Mouse (Mus musculus): Measurements from ENCODE around the gene Fam222a. TPM values are rescaled to one million over a fixed set of nuclear protein-coding genes. Genes with fewer than 3 reads are reported as not detected.

The Fam222a gene
- polyA plus RNA-seq, 1 experiment from 2014 or later: 5.3 TPM

DNA sequence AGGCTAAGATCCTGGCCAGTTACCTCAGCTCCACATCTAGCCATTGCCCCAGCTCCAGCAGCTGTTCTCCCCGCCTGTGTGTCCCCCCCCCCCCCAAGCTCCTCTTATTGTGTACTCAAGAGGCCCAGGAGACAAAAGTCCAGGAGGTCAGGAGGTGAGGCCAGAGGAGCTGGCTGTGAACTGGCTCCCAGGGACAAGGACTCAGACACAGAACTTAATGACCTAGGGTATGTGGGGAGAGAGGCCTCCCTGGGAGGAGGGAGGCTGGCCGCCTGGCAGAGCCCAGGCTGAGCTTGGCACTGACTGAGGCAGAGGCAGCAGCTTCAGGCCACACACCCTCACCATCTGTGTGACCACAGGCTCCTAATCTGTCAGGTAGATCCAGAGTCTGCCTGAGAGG, 5.2 kb downstream of the Fam222a start:
- Histone ChIP-seq H3K4me2 (ENCODE audit: low read length) (0 out of 2 replicates have a peak overlapping the region, but pooled peaks have one; percentile 4), H3K27me3 (ENCODE audit: control insufficient read depth, insufficient read depth, low read depth, low read length) (no peaks in the 10 kb centered on the region), H3K9ac (ENCODE audit: low read depth, low read length) (peak overlapping the region; percentile 18; the same call in 1 of the 2 replicates), H3K9me3 (replicated peaks; ENCODE audit: control insufficient read depth, low read length, poor library complexity, severe bottlenecking) (no peaks in the 10 kb centered on the region), H3K4me3 (ENCODE audit: low read depth, low read length) (no peak overlapping the region), H3K27ac (ENCODE audit: low read length) (no peak overlapping the region), H3K36me3 (ENCODE audit: control insufficient read depth, insufficient read depth, low read length) (no peaks in the 10 kb centered on the region), H3K4me1 (ENCODE audit: control insufficient read depth, insufficient read depth, low read length) (peaks cover 73% of the 10 kb centered on the region)
- no peak for ATAC-seq
- WGBS: 24% methylated on average over 2 of the region's 2 CpGs

DNA sequence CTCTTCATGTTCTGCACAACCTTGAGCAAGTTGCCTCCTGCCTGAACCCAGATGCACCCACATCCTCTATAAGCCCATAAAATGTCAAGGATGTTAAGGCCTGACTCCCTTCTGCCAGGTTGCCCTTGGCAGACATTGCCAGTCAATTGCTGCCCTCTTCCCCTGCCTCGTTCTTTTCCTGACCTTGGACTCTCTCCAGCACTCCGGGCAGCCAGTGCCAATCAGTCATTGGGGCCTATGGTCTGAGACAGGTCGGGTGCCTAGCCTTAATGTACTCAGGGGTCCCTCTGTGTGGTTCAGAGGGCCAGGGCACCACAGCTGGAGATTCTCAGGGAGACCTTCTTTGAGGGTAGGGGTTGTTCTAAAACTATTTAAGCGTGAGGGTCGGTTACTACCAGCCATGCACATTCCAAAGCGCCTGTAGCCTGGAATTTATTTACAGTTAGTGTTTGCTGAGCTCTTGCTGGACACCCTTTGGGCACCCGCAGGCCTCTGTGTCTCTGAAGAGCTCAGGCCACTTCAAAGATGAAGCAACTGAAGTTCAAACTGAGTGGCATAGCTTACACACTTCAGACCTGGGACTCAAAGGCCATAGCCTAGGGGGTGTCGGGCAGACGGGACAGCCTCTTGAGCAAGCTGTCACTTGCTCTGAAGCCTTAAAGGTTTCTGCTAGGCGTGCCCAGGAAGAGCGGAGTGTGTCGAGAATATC, 6.3 kb downstream of the Fam222a start:
- no peaks in the 10 kb centered on the region for H3K36me3 ChIP-seq (ENCODE audit: control insufficient read depth, insufficient read depth, low read length)
- no peaks in the 10 kb centered on the region for H3K9me3 ChIP-seq (replicated peaks; ENCODE audit: control insufficient read depth, low read length, poor library complexity, severe bottlenecking)
- no peak overlapping the region for H3K27ac ChIP-seq (ENCODE audit: low read length)
- H3K4me3 ChIP-seq (ENCODE audit: low read depth, low read length): no peak overlapping the region
- no peaks in the 10 kb centered on the region for H3K27me3 ChIP-seq (ENCODE audit: control insufficient read depth, insufficient read depth, low read depth, low read length)
- 66% methylated on average over 12 of the region's 12 CpGs for WGBS
- no peak for ATAC-seq
- no peak overlapping the region for H3K9ac ChIP-seq (ENCODE audit: low read depth, low read length)
- peaks cover 75% of the 10 kb centered on the region for H3K4me1 ChIP-seq (ENCODE audit: control insufficient read depth, insufficient read depth, low read length)
- H3K4me2 ChIP-seq (ENCODE audit: low read length): peak overlapping the region; percentile 44; the same call in 1 of the 2 replicates

DNA sequence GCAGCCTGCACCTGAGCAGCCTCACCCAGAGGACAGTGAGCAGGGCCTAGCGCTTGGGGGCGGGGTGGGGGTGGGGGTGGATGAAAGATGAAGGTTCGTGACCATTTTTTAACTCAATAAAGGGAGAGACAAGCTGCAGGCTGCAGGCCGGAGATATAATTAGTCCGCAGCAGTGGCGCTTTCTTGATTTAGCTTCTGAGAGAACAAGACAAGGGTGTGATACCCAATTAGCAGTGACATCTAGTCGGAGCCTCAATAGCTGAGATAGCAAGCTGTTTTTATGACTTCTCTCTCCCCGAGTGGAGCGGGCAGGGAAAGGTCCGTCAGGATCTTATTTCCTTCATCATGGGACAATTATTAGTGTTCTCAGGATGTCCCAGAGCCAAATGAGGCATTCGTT, 7.2 kb downstream of the Fam222a start:
- no peaks in the 10 kb centered on the region for H3K36me3 ChIP-seq (ENCODE audit: control insufficient read depth, insufficient read depth, low read length)
- ATAC-seq: no peak
- peaks cover 67% of the 10 kb centered on the region for H3K4me1 ChIP-seq (ENCODE audit: control insufficient read depth, insufficient read depth, low read length)
- no peaks in the 10 kb centered on the region for H3K27me3 ChIP-seq (ENCODE audit: control insufficient read depth, insufficient read depth, low read depth, low read length)
- WGBS: 31% methylated on average over 11 of the region's 11 CpGs
- peak overlapping the region; percentile 31; the same call in 1 of the 2 replicates for H3K9ac ChIP-seq (ENCODE audit: low read depth, low read length)
- H3K9me3 ChIP-seq (replicated peaks; ENCODE audit: control insufficient read depth, low read length, poor library complexity, severe bottlenecking): no peaks in the 10 kb centered on the region
- peak overlapping the region; percentile 40; the same call in 1 of the 2 replicates for H3K27ac ChIP-seq (ENCODE audit: low read length)
- H3K4me3 ChIP-seq (ENCODE audit: low read depth, low read length): no peak overlapping the region
- H3K4me2 ChIP-seq (ENCODE audit: low read length): peak overlapping the region; percentile 44

GRCm38 (mm10) chr5:114575530-114575929, 7.7 kb downstream of the Fam222a start:
- Histone ChIP-seq H3K36me3 (ENCODE audit: control insufficient read depth, insufficient read depth, low read length) (no peaks in the 10 kb centered on the region), H3K27ac (ENCODE audit: low read length) (no peak overlapping the region), H3K4me2 (ENCODE audit: low read length) (peak overlapping the region; percentile 44; the same call in 1 of the 2 replicates), H3K4me1 (ENCODE audit: control insufficient read depth, insufficient read depth, low read length) (peaks cover 64% of the 10 kb centered on the region), H3K9ac (ENCODE audit: low read depth, low read length) (peak overlapping the region; percentile 31; the same call in 1 of the 2 replicates), H3K27me3 (ENCODE audit: control insufficient read depth, insufficient read depth, low read depth, low read length) (no peaks in the 10 kb centered on the region), H3K4me3 (ENCODE audit: low read depth, low read length) (no peak overlapping the region), H3K9me3 (replicated peaks; ENCODE audit: control insufficient read depth, low read length, poor library complexity, severe bottlenecking) (no peaks in the 10 kb centered on the region)
- ATAC-seq: no peak
- 57% methylated on average over 7 of the region's 7 CpGs for WGBS

- ATAC-seq: no peak
- H3K9me3 ChIP-seq (replicated peaks; ENCODE audit: control insufficient read depth, low read length, poor library complexity, severe bottlenecking): no peaks in the 10 kb centered on the region
- H3K36me3 ChIP-seq (ENCODE audit: control insufficient read depth, insufficient read depth, low read length): no peaks in the 10 kb centered on the region
- H3K4me3 ChIP-seq (ENCODE audit: low read depth, low read length): no peak overlapping the region
- WGBS: 83% methylated on average over 16 of the region's 16 CpGs
- peaks cover 62% of the 10 kb centered on the region for H3K4me1 ChIP-seq (ENCODE audit: control insufficient read depth, insufficient read depth, low read length)
- peak overlapping the region; percentile 44; the same call in 1 of the 2 replicates for H3K4me2 ChIP-seq (ENCODE audit: low read length)
- H3K27me3 ChIP-seq (ENCODE audit: control insufficient read depth, insufficient read depth, low read depth, low read length): no peaks in the 10 kb centered on the region
- no peak overlapping the region for H3K27ac ChIP-seq (ENCODE audit: low read length)
- no peak overlapping the region for H3K9ac ChIP-seq (ENCODE audit: low read depth, low read length)
Observed at GRCm38 (mm10) chr5:114575986-114576605, 8.3 kb downstream of the Fam222a start.

DNA sequence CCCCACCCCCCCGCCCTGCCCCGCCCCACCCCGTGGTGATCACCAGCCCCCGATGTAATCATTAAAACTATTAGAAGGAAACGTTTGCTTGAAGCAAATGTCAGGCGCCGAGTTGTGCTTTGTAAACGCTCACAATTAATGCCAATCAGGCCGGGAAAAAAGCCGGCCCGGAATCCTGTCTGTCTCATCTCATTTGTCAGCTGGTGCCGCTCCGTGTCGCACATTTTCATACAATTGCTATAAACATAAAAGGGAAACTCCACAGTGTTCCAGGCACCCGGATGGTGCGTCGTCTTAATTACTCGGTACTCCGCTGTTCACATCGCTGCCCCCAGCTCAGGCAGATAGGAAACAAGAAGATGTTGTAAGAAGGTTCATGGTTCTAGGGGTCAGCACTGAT, 10.5 kb downstream of the Fam222a start:
- no peak overlapping the region for H3K9ac ChIP-seq (ENCODE audit: low read depth, low read length)
- no peaks in the 10 kb centered on the region for H3K36me3 ChIP-seq (ENCODE audit: control insufficient read depth, insufficient read depth, low read length)
- H3K27me3 ChIP-seq (ENCODE audit: control insufficient read depth, insufficient read depth, low read depth, low read length): no peaks in the 10 kb centered on the region
- H3K9me3 ChIP-seq (replicated peaks; ENCODE audit: control insufficient read depth, low read length, poor library complexity, severe bottlenecking): no peaks in the 10 kb centered on the region
- no peak for ATAC-seq
- H3K4me3 ChIP-seq (ENCODE audit: low read depth, low read length): no peak overlapping the region
- H3K4me2 ChIP-seq (ENCODE audit: low read length): peak overlapping the region; percentile 12; the same call in 1 of the 2 replicates
- H3K4me1 ChIP-seq (ENCODE audit: control insufficient read depth, insufficient read depth, low read length): peaks cover 54% of the 10 kb centered on the region
- WGBS: 29% methylated on average over 20 of the region's 20 CpGs
- no peak overlapping the region for H3K27ac ChIP-seq (ENCODE audit: low read length)

- no peak for ATAC-seq
- no peaks in the 10 kb centered on the region for H3K9me3 ChIP-seq (replicated peaks; ENCODE audit: control insufficient read depth, low read length, poor library complexity, severe bottlenecking)
- no peak overlapping the region for H3K4me3 ChIP-seq (ENCODE audit: low read depth, low read length)
- H3K27me3 ChIP-seq (ENCODE audit: control insufficient read depth, insufficient read depth, low read depth, low read length): no peaks in the 10 kb centered on the region
- no peak overlapping the region for H3K27ac ChIP-seq (ENCODE audit: low read length)
- peaks cover 52% of the 10 kb centered on the region for H3K4me1 ChIP-seq (ENCODE audit: control insufficient read depth, insufficient read depth, low read length)
- WGBS: 56% methylated on average over 8 of the region's 8 CpGs
- H3K36me3 ChIP-seq (ENCODE audit: control insufficient read depth, insufficient read depth, low read length): no peaks in the 10 kb centered on the region
- H3K9ac ChIP-seq (ENCODE audit: low read depth, low read length): no peak overlapping the region
- H3K4me2 ChIP-seq (ENCODE audit: low read length): no peak overlapping the region
Observed at GRCm38 (mm10) chr5:114579714-114580357, 12.0 kb downstream of the Fam222a start.

DNA sequence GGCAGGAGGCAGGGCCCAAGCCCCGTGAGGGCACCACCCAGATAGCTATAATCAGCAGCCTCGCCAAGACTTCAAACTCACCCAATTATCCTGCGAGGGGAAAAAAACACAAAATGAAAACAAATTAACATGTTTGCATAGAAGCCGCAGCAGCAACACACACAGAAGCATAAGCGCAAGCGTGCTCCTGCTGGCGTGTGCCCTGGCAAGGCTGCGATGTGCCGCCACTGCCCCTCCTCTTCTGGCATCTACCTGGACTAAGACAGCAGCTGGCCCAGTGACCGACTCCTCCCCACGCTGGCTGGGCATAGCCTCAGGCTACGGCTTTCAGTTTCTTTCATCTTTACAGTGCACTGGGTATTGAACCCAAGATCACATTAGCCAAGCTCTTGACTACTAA, 13.7 kb downstream of the Fam222a start:
- H3K36me3 ChIP-seq (ENCODE audit: control insufficient read depth, insufficient read depth, low read length): no peaks in the 10 kb centered on the region
- ATAC-seq: no peak
- no peak overlapping the region for H3K9ac ChIP-seq (ENCODE audit: low read depth, low read length)
- no peaks in the 10 kb centered on the region for H3K27me3 ChIP-seq (ENCODE audit: control insufficient read depth, insufficient read depth, low read depth, low read length)
- H3K4me1 ChIP-seq (ENCODE audit: control insufficient read depth, insufficient read depth, low read length): peaks cover 52% of the 10 kb centered on the region
- WGBS: 50% methylated on average over 12 of the region's 12 CpGs
- no peaks in the 10 kb centered on the region for H3K9me3 ChIP-seq (replicated peaks; ENCODE audit: control insufficient read depth, low read length, poor library complexity, severe bottlenecking)
- H3K4me2 ChIP-seq (ENCODE audit: low read length): no peak overlapping the region
- H3K27ac ChIP-seq (ENCODE audit: low read length): peak overlapping the region; percentile 39
- no peak overlapping the region for H3K4me3 ChIP-seq (ENCODE audit: low read depth, low read length)

DNA sequence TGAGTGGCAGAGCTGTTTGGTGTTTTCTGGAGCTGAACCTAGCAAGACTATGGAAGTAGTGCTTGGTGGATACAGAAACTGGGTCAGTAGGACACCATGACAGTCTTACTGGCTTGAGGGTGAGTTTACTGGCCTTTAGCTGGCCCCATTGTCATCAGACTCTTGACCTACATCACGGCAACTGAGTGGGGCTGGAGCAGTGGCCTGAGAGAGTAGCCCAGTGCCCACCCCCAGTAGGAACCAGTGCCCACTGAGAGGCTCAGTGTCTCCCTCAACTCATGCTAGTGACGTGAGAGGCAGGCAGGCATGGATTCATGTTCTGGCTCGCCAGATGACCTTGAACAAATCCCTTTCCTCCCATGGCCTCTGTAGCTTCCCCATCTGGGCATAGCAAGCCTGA, 15.2 kb downstream of the Fam222a start:
- 78% methylated on average over 3 of the region's 3 CpGs for WGBS
- no peak for ATAC-seq
- Histone ChIP-seq H3K4me1 (ENCODE audit: control insufficient read depth, insufficient read depth, low read length) (peaks cover 43% of the 10 kb centered on the region), H3K9ac (ENCODE audit: low read depth, low read length) (no peak overlapping the region), H3K36me3 (ENCODE audit: control insufficient read depth, insufficient read depth, low read length) (no peaks in the 10 kb centered on the region), H3K27me3 (ENCODE audit: control insufficient read depth, insufficient read depth, low read depth, low read length) (no peaks in the 10 kb centered on the region), H3K27ac (ENCODE audit: low read length) (no peak overlapping the region), H3K9me3 (replicated peaks; ENCODE audit: control insufficient read depth, low read length, poor library complexity, severe bottlenecking) (no peaks in the 10 kb centered on the region), H3K4me2 (ENCODE audit: low read length) (no peak overlapping the region), H3K4me3 (ENCODE audit: low read depth, low read length) (no peak overlapping the region)

Data from midbrain, embryonic 16.5 days (tissue).